Mouse (Mus musculus) gastrocnemius, postnatal 36 days (tissue): ENCODE data around the gene Dusp15. TPM values are rescaled to one million over a fixed set of nuclear protein-coding genes. Genes with fewer than 3 reads are reported as not detected.

ENCODE experiments used
- DNase-seq, 2 experiments: peaks; one replicate each; pipeline ENCODE4 v3.0.0; 2022
- intact Hi-C: fragments of 180-260 bp; cut with DNase I; formaldehyde crosslinking; loops from one replicate; pipeline ENCODE4 v1.15.1; 2025
- total RNA-seq, 2 experiments: library from RNA; stranded (reverse); gene quantifications; 2 replicates each; pipeline ENCODE4 v1.2.3; 2021

Dusp15 gene
- total RNA-seq, 2 experiments from 2014 or later: 0.20 to 1.1 TPM

DNA sequence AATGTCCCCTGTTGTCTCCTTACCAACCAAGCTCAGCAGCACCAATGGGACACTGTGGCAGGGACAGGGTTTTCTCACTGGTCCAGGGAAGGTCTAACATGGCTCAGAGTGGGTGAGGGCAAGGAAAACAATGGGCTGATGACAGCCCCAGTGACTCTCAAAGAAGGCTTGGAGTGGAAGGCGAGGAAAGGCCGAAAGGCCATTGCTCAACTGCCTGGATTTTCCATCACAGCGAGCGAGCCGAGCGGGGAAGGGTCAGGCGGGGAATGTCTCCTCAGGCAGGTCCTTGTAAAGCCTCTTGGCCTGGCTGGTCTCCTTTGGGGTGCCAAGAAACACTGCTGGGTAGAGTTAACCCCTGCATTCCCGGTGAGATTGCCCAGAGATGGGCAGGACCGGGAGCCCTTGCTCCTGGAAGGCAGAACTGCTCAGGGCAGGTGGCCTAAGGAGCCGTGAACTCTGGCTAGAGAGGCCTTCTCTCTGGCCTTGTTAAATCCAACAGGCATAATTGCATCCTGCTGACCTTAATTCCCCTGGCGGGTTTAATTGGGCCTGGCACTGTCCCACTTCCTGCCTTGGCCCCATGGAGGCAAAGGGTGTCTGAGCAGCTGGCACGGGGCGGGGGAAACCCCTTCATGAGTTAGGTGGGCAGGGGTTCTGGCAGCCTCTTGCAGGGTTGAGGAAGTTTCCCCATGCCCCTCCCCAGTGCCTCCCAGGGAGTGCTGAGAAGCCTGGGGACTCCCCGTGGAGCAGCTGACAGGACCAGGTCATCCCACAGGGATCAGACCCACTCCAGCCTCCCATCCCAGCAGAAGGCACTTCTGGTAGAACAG lies 44.2 kb downstream of the Dusp15 start:
- DNase-seq: peak in 1 of 2 experiments; percentile 33

GRCm38 (mm10) chr2:152906274-152907037 lies 45.0 kb downstream of the Dusp15 start:
- no peak for DNase-seq
- intact Hi-C loops: no loop called here

More for the DNA sequence above, 44.2 kb downstream of the Dusp15 start:
- intact Hi-C loops: no loop called here

DNA sequence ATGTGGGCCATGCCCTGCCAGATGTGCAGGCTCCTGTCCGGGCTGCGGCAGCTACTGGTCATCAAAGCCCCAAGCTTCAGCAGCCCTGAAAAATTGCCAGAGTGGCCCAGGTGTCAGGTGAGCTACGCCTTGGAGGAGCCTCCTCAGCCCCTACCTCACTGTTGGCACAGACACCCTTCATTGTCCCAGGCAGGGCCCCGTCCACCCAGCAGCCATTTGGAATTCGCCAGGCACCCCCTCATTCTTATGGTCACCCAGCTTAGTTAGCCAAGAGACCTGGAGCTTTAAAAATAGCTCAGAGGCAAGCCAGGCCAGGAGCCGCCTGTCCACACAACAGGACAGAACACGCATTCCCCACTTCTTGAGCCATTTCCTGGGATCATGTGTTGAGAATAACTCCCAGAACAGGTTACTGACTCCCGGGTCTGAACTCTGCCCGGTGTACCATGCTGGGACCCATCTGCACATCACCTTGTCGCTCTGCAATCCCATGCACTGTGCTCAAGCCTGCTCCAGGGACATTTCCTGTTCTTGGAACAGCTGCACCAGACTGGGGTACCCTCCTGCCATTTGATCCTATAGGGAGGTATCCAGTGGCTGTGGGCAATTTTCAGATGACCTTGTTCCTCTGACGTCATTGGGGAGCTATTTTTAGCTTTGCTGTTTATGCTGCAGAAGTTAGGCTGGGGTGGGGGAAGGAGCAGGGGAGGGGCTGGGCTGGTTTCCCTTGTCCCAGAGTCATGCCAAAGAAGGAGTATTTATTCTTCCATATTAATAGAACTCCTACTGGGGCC lies 46.3 kb downstream of the Dusp15 start:
- intact Hi-C loops: no loop called here
- no peak for DNase-seq

- peak in 1 of 2 experiments; percentile 38 for DNase-seq
- intact Hi-C loops: no loop called here
These were observed 47.3 kb downstream of the Dusp15 start for GRCm38 (mm10) chr2:152904127-152904643.

DNA sequence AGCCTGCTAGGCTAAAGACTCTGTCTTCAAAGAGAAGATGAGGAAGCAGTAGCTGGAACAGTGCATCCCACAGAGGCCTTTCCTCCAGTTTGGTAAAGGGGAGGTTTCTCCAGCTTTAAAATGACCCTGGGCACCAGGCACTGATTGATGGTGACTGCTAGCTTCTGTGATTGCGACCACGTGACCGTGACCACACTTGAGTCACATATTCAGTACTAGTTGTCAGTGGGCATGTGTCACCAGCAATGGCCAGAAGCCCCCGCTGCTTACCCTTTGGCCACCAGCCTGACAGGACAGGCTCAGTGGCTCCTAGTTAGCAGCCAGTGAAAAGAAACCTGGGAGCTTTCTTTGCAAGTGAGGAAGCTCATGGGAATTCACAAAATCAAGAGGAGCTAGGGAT lies 47.9 kb downstream of the Dusp15 start:
- intact Hi-C loops: no loop called here

GRCm38 (mm10) chr2:152902658-152903057 lies 48.8 kb downstream of the Dusp15 start:
- DNase-seq: no peak
- intact Hi-C loops: no loop called here

More for the DNA sequence above, 47.9 kb downstream of the Dusp15 start:
- peak in 1 of 2 experiments; percentile 25 for DNase-seq

GRCm38 (mm10) chr2:152901296-152901695 lies 50.2 kb downstream of the Dusp15 start:
- intact Hi-C loops: no loop called here
- no peak for DNase-seq

DNA sequence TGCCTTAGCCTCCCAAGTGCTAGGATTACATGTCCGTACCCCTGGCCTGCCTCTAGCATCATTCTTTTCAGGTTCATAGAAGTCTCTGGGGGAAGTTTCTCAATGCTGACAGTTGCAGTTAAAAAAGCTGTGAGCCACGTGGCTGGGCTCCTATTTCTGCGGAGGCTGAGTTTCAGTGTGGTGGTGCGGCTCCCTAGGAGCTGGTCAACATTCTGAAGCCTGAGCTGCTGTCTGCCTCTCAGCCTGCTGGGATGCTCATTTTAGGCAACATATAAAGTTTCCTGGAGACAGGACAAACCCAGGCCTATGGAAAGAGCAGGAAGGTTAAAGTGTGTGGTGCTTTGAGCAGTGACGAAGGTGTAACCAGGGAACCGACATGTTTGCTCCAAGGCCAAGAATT lies 52.5 kb downstream of the Dusp15 start:
- no peak for DNase-seq
- intact Hi-C loops: no loop called here

- DNase-seq: no peak
- intact Hi-C loops: no loop called here
These were observed 54.6 kb downstream of the Dusp15 start for GRCm38 (mm10) chr2:152896926-152897325.

GRCm38 (mm10) chr2:152895834-152896233 lies 55.7 kb downstream of the Dusp15 start:
- intact Hi-C loops: no loop called here
- no peak for DNase-seq

Other genes with a start within 250 kb of the Dusp15 start
- 10 to 100 TPM; 11.5 to 17.7 TPM for gene Id1, start 215.4 kb downstream of the Dusp15 start, total RNA-seq
- gene Cox4i2, start 197.5 kb downstream of the Dusp15 start, total RNA-seq: 1 to 10 TPM; 2.9 TPM
- gene Bcl2l1, start 120.0 kb downstream of the Dusp15 start, total RNA-seq: 10 to 100 TPM; 15.4 to 17.6 TPM
- 1 to 10 TPM; 1.4 to 1.9 TPM for gene Tpx2, start 103.7 kb downstream of the Dusp15 start, total RNA-seq
- gene Mylk2, start 40.3 kb downstream of the Dusp15 start, total RNA-seq: 100 to 1,000 TPM; 443 to 553 TPM
- gene Foxs1, start 18.5 kb downstream of the Dusp15 start, total RNA-seq: 1 to 10 TPM; 1.5 to 2.2 TPM
- gene Ttll9, start 10.8 kb upstream of the Dusp15 start, total RNA-seq: not detected
- gene Pdrg1, start 63.7 kb upstream of the Dusp15 start, total RNA-seq: 10 to 100 TPM; 69.5 to 74.1 TPM
- not detected for gene Xkr7, start 80.2 kb upstream of the Dusp15 start, total RNA-seq
- 1 to 10 TPM; 4.3 to 4.5 TPM for gene Ccm2l, start 114.3 kb upstream of the Dusp15 start, total RNA-seq
- under 1 TPM; 0.20 to 0.30 TPM for gene Hck, start 156.8 kb upstream of the Dusp15 start, total RNA-seq
- 10 to 100 TPM; 27.3 to 31.1 TPM for gene Tm9sf4, start 209.6 kb upstream of the Dusp15 start, total RNA-seq